Mouse (Mus musculus) testis, adult 2 months (tissue): ENCODE measurements around the gene Adam12. TPM values are rescaled to one million over a fixed set of nuclear protein-coding genes. Genes with fewer than 3 reads are reported as not detected.

Experiments
- H3K27ac ChIP-seq: fragments of 200-500 bp; 2 replicates; pipeline ENCODE4 v1.5.1; 2012; ENCODE audit warnings: low read depth, low read length; ENCODE audit not compliant: control insufficient read depth, insufficient read depth
- H3K27me3 ChIP-seq: fragments of 200-500 bp; 2 replicates; pipeline ENCODE4 v1.6.1; 2012; ENCODE audit warnings: mild to moderate bottlenecking, low read length, moderate library complexity; ENCODE audit not compliant: control insufficient read depth, insufficient read depth
- H3K36me3 ChIP-seq: fragments of 200-500 bp; 2 replicates; pipeline ENCODE4 v1.6.1; 2012; ENCODE audit warnings: mild to moderate bottlenecking, low read length; ENCODE audit not compliant: control insufficient read depth, insufficient read depth
- H3K4me1 ChIP-seq: fragments of 200-500 bp; 2 replicates; pipeline ENCODE4 v1.6.1; 2012; ENCODE audit warnings: low read length; ENCODE audit not compliant: control insufficient read depth, insufficient read depth
- H3K4me3 ChIP-seq: fragments of 200-500 bp; 2 replicates; pipeline ENCODE4 v1.5.1; 2012; ENCODE audit warnings: low read depth, mild to moderate bottlenecking, low read length, moderate library complexity, mixed read lengths; ENCODE audit not compliant: control insufficient read depth
- CTCF ChIP-seq: fragments of 200-500 bp; IDR thresholded peaks from 2 replicates; pipeline ENCODE4 v1.5.1; 2012; ENCODE audit warnings: low read depth, mild to moderate bottlenecking, inconsistent platforms, low read length, moderate library complexity; ENCODE audit not compliant: control insufficient read depth, insufficient read depth, insufficient replicate concordance
- POLR2A ChIP-seq: fragments of 200-500 bp; IDR thresholded peaks from 2 replicates; pipeline ENCODE4 v1.6.1; 2012; ENCODE audit warnings: low read depth, mild to moderate bottlenecking, inconsistent platforms, low read length, moderate library complexity; ENCODE audit not compliant: control insufficient read depth
- polyA plus RNA-seq: library from polyadenylated mRNA; depleted of rRNA; stranded (reverse); fragments of >200 nt; gene quantifications from 2 replicates; pipeline ENCODE4 v1.2.3, GENCODE M21; 2012

Gene Adam12
- polyA plus RNA-seq, 1 experiment: 0.51 TPM

- Histone ChIP-seq H3K27me3 (no peaks in the 10 kb centered on the region), H3K4me3 (no peak overlapping the region), H3K36me3 (no peaks in the 10 kb centered on the region), H3K27ac (no peak overlapping the region), H3K4me1 (no peaks in the 10 kb centered on the region)
- no peak for TF ChIP-seq CTCF
- TF ChIP-seq POLR2A: no peak
Observed at GRCm38 (mm10) chr7:134001581-134001980, 230.4 kb downstream of the Adam12 start.

- Histone ChIP-seq H3K27me3 (no peaks in the 10 kb centered on the region), H3K27ac (no peak overlapping the region), H3K4me3 (no peak overlapping the region), H3K36me3 (no peaks in the 10 kb centered on the region), H3K4me1 (no peaks in the 10 kb centered on the region; the same call in 1 of the 2 replicates)
- TF ChIP-seq POLR2A (no peak), CTCF (no peak)
Observed at GRCm38 (mm10) chr7:133990930-133991329, 241.0 kb downstream of the Adam12 start.

- no peak overlapping the region for H3K4me3 ChIP-seq
- no peaks in the 10 kb centered on the region for H3K36me3 ChIP-seq
- H3K4me1 ChIP-seq: no peaks in the 10 kb centered on the region; the same call in 1 of the 2 replicates
- no peak for TF ChIP-seq CTCF
- TF ChIP-seq POLR2A: no peak
- no peaks in the 10 kb centered on the region for H3K27me3 ChIP-seq
- H3K27ac ChIP-seq: no peak overlapping the region
Observed at GRCm38 (mm10) chr7:133988356-133988755, 243.6 kb downstream of the Adam12 start.

- Histone ChIP-seq H3K27ac (no peak overlapping the region), H3K36me3 (no peaks in the 10 kb centered on the region), H3K27me3 (no peaks in the 10 kb centered on the region), H3K4me1 (no peaks in the 10 kb centered on the region; the same call in 1 of the 2 replicates), H3K4me3 (no peak overlapping the region)
- no peak for TF ChIP-seq CTCF
- no peak for TF ChIP-seq POLR2A
Observed at GRCm38 (mm10) chr7:133986201-133986600, 245.7 kb downstream of the Adam12 start.

GRCm38 (mm10) chr7:133985648-133986047, 246.3 kb downstream of the Adam12 start:
- no peaks in the 10 kb centered on the region for H3K27me3 ChIP-seq
- no peak overlapping the region for H3K27ac ChIP-seq
- no peak for TF ChIP-seq POLR2A
- no peak for TF ChIP-seq CTCF

GRCm38 (mm10) chr7:133976388-133977122, 255.4 kb downstream of the Adam12 start:
- no peak overlapping the region for H3K27ac ChIP-seq
- no peaks in the 10 kb centered on the region for H3K36me3 ChIP-seq
- no peak for TF ChIP-seq POLR2A
- no peak for TF ChIP-seq CTCF
- H3K27me3 ChIP-seq: no peaks in the 10 kb centered on the region
- no peak overlapping the region for H3K4me3 ChIP-seq
- H3K4me1 ChIP-seq: no peaks in the 10 kb centered on the region

More at GRCm38 (mm10) chr7:133985648-133986047, 246.3 kb downstream of the Adam12 start:
- Histone ChIP-seq H3K36me3 (no peaks in the 10 kb centered on the region), H3K4me1 (no peaks in the 10 kb centered on the region; the same call in 1 of the 2 replicates), H3K4me3 (no peak overlapping the region)

GRCm38 (mm10) chr7:133971086-133971485, 260.9 kb downstream of the Adam12 start:
- Histone ChIP-seq H3K4me1 (no peaks in the 10 kb centered on the region), H3K27me3 (no peaks in the 10 kb centered on the region), H3K36me3 (no peaks in the 10 kb centered on the region), H3K27ac (no peak overlapping the region), H3K4me3 (no peak overlapping the region)
- TF ChIP-seq CTCF (no peak), POLR2A (no peak)

- TF ChIP-seq POLR2A: no peak
- TF ChIP-seq CTCF: no peak
- no peak overlapping the region for H3K27ac ChIP-seq
- H3K27me3 ChIP-seq: no peaks in the 10 kb centered on the region
- H3K4me3 ChIP-seq: no peak overlapping the region
- no peaks in the 10 kb centered on the region for H3K4me1 ChIP-seq
- no peaks in the 10 kb centered on the region for H3K36me3 ChIP-seq
Observed at GRCm38 (mm10) chr7:133970407-133970806, 261.5 kb downstream of the Adam12 start.
